Mouse (Mus musculus) layer of hippocampus, postnatal 36 days (tissue): ENCODE measurements at regions not wholly inside any gene's neighbourhood (a gene's known extent, or its start where the extent isn't known, plus 50 kb on each side); places are given as distances from the start of the nearest gene placed in this dataset.

Source experiments
- DNase-seq, 2 experiments: peaks; one replicate each; pipeline ENCODE4 v3.0.0; 2022

- DNase-seq, result peak; percentile 12 to 16
Observed at GRCm38 (mm10) chr7:72592649-72593048, 286.2 kb upstream of the Mctp2 start.

DNA sequence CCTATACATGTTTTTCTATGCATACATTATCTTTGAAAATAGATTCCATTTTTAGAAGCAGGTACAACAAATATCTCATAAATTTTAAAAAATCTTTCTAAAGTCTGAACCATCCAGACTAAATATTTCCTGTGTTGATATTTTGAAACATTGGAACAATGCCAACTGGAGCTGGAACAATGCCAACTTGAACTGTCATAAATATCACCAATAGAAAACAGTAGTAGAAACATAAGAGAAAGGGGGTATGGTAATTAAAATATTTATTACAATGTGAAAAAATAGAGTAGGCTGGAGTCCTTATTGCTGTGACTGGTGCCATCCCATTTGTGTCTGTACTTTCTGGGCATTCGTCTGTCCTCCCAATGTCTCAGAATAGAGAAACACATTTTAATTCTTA lies 286.9 kb upstream of the Mctp2 start:
- no peak for DNase-seq

GRCm38 (mm10) chr7:72594741-72595140 lies 288.3 kb upstream of the Mctp2 start:
- no peak for DNase-seq

- DNase-seq, result no peak
Observed at GRCm38 (mm10) chr7:72596985-72597384, 290.6 kb upstream of the Mctp2 start.

GRCm38 (mm10) chr7:72601933-72602332 lies 295.5 kb upstream of the Mctp2 start:
- DNase-seq, result no peak

- DNase-seq, result no peak
Observed at GRCm38 (mm10) chr7:72609791-72610190, 303.4 kb upstream of the Mctp2 start.

- DNase-seq, result no peak
Observed at GRCm38 (mm10) chr7:72615232-72615631, 308.8 kb upstream of the Mctp2 start.

GRCm38 (mm10) chr7:72627369-72627768 lies 321.0 kb upstream of the Mctp2 start:
- no peak for DNase-seq

DNA sequence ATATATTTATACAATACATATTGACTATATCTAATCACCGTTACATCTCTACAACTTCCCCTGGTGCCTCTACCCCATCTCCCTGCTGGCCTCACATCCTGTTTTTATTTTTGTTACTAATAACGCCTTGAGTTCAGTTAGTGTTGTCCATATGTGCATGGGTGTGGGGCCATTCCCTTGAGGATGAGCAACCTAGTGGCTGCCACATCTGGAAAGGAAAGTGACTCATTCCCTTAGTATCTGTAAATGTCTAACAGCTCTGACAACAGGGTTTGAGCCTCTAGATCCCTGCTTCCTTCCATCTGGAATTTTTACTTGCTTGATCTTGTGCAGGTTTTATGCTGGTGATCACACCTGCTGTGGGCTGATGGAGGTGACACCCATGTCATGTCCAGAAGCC lies 333.2 kb upstream of the Mctp2 start:
- DNase-seq, result no peak

DNA sequence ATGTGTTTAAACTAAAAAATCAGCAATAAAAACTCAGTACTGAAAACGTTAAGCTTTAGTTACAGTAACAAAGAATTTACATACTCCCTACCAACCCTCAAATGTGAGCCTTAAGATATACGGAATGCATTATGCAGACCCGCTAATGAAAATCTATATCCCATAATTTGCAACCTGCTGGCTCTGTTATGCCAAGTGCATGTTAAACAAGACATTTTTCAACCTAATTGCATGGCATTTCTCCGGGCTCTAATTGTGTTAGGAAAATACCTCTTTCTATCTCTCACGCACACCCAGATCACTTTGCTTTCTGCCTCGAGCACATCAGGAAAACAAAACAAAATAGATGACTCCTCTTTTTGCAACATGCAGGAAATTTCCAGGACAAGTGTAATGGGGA lies 368.6 kb upstream of the Mctp2 start:
- no peak for DNase-seq

DNA sequence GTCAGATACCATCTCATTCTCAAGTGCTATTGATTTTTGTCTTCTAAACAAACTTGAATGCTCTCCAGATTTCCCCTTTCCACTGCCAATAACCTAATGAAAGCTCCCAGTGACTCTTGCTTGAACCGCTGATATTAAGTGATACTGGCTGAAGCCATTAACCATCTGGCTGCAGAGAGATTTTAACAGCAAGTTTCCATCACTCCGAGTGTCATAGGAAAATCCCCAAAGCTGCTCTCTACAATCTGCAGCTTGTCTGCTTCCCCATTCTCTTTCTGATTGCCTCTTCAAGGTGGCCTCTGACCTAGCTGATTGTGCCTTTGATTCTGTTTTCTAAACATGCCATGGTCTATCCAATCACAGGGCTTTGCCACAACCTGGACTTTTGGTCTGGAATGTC lies 379.4 kb upstream of the Mctp2 start:
- no peak for DNase-seq

- DNase-seq, result no peak
Observed at GRCm38 (mm10) chr7:72687356-72687755, 380.9 kb upstream of the Mctp2 start.

DNA sequence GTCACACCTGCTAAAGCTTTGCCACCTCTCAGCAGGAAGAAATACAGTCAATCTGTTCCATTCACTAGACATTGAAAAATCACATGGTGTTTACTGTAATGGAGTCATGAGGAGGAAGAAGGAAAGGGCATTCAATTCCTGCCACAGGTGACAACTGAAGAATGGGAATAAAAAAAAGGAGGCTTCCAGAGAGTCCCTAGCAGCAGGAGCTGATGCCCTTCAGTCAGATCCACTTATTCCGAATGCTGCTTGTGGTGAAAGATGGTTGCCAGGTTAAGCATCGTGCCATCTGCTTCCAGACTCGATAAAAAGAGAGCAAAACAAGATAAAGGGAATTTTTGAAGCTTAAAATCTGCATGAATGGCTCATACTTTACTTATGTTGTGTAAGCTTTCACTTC lies 385.0 kb upstream of the Mctp2 start:
- DNase-seq, result no peak

- peak in 1 of 2 experiments; percentile 4 for DNase-seq
Observed at GRCm38 (mm10) chr7:72691859-72692258, 385.5 kb upstream of the Mctp2 start.

DNA sequence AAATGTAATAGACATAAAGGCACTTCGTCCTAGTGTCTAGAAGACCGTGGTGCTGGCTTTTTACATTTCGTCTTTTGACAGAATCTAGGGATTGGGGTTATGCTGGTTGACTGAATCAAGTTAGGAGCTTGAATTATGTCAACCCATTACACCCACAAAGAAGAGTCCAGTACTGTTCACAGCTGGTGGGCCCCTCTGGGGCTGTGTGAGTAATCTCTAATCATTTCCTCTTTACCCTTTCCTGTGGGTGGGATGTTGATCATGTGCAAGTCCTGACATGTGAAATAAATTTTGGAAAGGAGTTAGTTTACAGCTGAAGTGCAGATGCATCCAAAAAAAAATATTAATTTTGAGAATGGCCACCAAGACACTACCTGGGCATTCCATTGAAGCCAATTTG lies 390.3 kb upstream of the Mctp2 start:
- DNase-seq, result no peak

GRCm38 (mm10) chr7:72703652-72704341 lies 397.4 kb upstream of the Mctp2 start:
- DNase-seq, result no peak

DNA sequence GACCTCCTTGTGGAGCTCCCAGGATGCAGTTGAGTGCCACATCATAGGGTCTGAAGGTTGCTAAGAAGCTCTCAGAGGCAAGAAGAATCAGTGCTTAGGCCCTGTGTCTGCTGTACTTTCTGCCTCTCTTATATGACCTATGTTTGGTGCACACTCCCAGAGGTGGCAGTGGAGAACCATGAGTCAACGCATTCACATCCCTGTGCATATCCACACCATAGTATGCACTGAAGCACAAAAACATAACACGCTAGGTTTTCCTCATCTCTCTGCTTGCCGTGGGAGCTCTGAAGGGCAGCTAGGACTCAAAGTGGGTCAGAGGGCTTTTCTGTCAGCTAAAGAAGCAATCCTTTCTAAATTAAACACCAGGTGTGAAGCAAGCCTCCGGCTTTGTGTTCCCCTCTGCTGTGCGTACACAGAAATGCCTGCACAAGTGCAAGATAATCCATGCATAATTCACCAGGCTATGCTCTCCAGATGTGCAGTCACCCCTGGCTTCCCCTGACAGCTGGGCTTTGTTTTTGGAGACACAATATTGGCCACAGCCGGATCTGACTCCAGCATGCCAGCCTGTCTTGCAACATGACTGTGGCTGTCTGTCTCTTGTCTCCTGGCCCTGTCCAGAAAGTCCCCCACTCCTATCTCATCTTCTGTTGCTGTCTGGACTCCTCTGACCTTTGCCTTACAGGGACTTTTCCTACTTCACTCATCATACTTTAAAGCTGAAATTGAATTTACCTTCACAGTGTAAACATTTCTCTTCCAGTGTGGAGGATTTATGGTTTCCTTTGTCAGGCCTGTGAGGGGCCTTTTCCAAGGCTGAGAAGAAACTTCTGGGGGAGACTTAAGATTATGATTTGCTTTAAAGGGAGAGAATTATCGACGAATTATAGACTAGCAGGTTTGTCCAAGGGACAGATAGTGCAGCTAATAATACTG lies 405.1 kb upstream of the Mctp2 start:
- DNase-seq, result no peak

- no peak for DNase-seq
Observed at GRCm38 (mm10) chr7:72715401-72715800, 409.0 kb upstream of the Mctp2 start.

- DNase-seq, result no peak
Observed at GRCm38 (mm10) chr7:72716051-72716450, 409.6 kb upstream of the Mctp2 start.

DNA sequence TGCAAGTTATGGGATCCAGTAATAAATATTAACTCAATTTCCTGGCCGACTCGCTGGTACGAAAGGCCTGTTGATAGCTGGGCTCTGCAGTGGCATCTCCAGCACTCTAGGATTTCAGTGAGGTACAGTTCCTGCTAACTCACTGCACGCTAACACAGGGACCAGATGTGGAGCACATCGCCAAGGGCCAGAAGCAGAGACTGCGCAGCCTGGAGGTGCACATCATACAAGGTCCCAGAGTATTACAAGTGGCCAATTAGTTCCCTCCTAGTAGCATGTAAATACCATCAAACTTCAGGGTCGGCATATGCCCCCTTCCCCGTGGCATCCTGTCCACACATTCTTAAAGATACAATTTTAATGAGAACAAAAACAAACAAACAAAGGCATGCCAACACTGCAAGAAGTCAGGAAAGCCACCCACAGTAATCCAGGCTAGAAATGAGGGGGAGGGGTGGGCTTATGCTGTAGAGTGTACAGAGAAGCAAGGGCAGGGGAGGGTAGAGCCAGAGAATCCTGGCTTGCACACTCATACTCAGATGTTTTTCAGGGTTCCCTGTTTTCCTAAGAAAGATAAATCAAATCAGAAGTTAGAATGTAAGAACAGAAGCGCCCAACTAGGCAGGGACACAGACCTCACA lies 419.9 kb upstream of the Mctp2 start:
- no peak for DNase-seq

DNA sequence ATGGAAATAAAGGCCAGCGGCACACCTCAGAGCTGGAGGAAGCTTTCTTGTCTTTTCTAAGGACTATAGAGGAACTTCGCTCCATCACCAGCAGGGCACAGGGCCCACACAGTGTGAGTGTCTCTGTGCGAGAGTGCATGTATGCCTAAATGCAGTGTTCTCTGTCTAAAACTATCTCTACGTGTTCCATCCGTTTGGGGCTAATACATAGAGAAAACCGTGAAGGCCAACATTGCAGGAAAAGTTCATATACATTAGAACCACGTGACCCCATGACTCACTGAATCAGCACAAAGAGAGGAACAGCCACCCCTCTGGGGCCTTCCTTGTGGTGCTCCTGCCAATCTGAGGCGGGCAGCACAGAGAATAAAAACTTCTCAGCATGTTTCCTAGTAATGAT lies 431.4 kb upstream of the Mctp2 start:
- no peak for DNase-seq

DNA sequence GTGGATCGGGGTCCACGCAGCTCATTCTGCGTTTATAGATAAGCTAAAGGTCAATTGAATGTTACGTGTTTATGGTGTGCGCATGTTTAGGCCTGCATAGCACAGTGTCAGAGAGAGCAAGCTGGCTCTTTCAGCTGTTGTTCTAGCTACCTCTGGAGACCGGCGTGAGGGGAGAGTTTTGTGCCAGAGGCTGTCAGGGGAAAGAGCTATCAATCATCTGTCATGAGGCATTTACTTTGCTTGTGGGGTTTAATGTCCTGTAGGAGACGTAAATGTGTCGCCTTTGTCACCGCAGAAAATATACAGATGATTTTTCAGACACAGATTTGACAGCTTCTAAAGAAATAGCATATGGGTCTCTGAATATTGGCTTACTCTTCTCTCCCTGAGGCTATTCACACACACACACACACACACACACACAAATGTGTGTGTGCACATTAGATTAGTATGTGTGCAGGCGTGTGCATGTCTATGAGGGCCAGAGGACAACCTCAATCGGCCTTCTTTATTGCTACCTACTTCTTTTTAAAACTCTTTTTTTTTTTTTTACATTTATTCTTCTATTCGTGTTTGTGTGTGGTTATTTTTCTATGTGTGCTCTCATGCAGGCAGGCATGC lies 432.0 kb upstream of the Mctp2 start:
- DNase-seq, result no peak

GRCm38 (mm10) chr7:72742376-72742775 lies 436.0 kb upstream of the Mctp2 start:
- DNase-seq, result no peak
